Mouse (Mus musculus) lung, embryonic 16.5 days (tissue): ENCODE measurements around the gene Ankrd50. TPM values are rescaled to one million over a fixed set of nuclear protein-coding genes. Genes with fewer than 3 reads are reported as not detected.

ENCODE experiments used
- ATAC-seq: fragments of 200-750 bp; cut with Nextera tagmentation; 2 replicates; pipeline ENCODE4 v1.8.0; 2017; ENCODE audit warnings: low read depth, mild to moderate bottlenecking, moderate library complexity
- H3K27ac ChIP-seq: fragments of 300-500 bp; sonication (generic); 2 replicates; pipeline ENCODE4 v1.5.1; 2014; ENCODE audit warnings: mild to moderate bottlenecking, control low read depth, low read length
- H3K27me3 ChIP-seq: fragments of 300-500 bp; sonication (generic); 2 replicates; pipeline ENCODE4 v1.6.1; 2014; ENCODE audit warnings: low read depth, low read length, mixed read lengths; ENCODE audit not compliant: control insufficient read depth, insufficient read depth
- H3K36me3 ChIP-seq: fragments of 300-500 bp; sonication (generic); 2 replicates; pipeline ENCODE4 v1.6.1; 2014; ENCODE audit warnings: low read length; ENCODE audit not compliant: control insufficient read depth, insufficient read depth
- H3K4me1 ChIP-seq: fragments of 300-500 bp; sonication (generic); replicated peaks from 2 replicates; pipeline ENCODE4 v1.6.1; 2014; ENCODE audit warnings: low read length, mixed read lengths; ENCODE audit not compliant: control insufficient read depth, insufficient read depth
- H3K4me2 ChIP-seq: fragments of 300-500 bp; sonication (generic); 2 replicates; pipeline ENCODE4 v1.6.1; 2014; ENCODE audit warnings: low read depth, low read length, control low read depth
- H3K4me3 ChIP-seq: fragments of 300-500 bp; sonication (generic); 2 replicates; pipeline ENCODE4 v1.5.1; 2014; ENCODE audit warnings: mild to moderate bottlenecking, low read length, control low read depth
- H3K9ac ChIP-seq: fragments of 300-500 bp; sonication (generic); 2 replicates; pipeline ENCODE4 v1.6.1; 2014; ENCODE audit warnings: low read length, control low read depth
- H3K9me3 ChIP-seq: fragments of 300-500 bp; sonication (generic); 2 replicates; pipeline ENCODE4 v1.6.1; 2016; ENCODE audit warnings: low read length; ENCODE audit not compliant: control insufficient read depth
- WGBS: fragments of 180-500 bp; shearing (Covaris S2); extraction: QIAGEN DNeasy Blood & Tissue Kit; methylation state at CpG from one replicate; pipeline ENCODE4 v1.1.7; 2014; 5-methylcytosine and 5-hydroxymethylcytosine counted together
- polyA plus RNA-seq: library from polyadenylated mRNA; unstranded; fragments of >200 nt; fragmentation: Nextera tagmentation; extraction: Ambion mirVana; gene quantifications from 2 replicates; pipeline ENCODE4 v1.2.1, GENCODE M21; 2015

The Ankrd50 gene
- polyA plus RNA-seq, 1 experiment from 2014 or later: 17.1 TPM

- H3K27ac ChIP-seq: peak overlapping the region; percentile 21
- peaks cover 14% of the 10 kb centered on the region for H3K4me1 ChIP-seq
- peak; percentile 71 for ATAC-seq
- peaks cover 2% of the 10 kb centered on the region; the same call in 1 of the 2 replicates for H3K9me3 ChIP-seq
- H3K36me3 ChIP-seq: no peaks in the 10 kb centered on the region
- WGBS: 23% methylated on average over 11 of the region's 11 CpGs
- H3K9ac ChIP-seq: no peak overlapping the region
- no peak overlapping the region for H3K4me2 ChIP-seq
- H3K4me3 ChIP-seq: no peak overlapping the region
- H3K27me3 ChIP-seq: no peaks in the 10 kb centered on the region
These were observed 50.9 kb downstream of the Ankrd50 start for GRCm38 (mm10) chr3:38433495-38434464.

DNA sequence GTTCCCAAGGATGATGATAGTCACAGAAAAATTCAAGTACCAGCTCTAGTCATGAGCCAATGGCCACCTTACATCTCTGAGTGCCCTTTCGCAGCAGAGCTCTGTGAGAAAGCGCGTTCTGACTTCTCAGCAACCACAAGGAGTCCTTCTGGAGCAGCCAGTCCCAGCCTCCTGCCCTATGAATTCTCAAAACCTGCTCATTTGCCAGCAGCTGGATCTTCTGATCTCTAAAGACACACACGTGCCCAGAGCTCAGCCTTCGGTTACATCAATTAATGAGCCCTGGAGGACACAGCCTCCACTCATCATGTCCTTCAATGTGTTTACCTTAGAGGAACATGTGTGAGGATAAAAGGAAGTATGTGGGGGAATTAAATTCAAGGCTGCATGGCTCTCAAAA is 53.2 kb downstream of the Ankrd50 start:
- Histone ChIP-seq H3K27me3 (no peaks in the 10 kb centered on the region), H3K9ac (no peak overlapping the region), H3K27ac (no peak overlapping the region), H3K4me1 (peaks cover 18% of the 10 kb centered on the region), H3K9me3 (peaks cover 2% of the 10 kb centered on the region; the same call in 1 of the 2 replicates), H3K36me3 (no peaks in the 10 kb centered on the region), H3K4me3 (no peak overlapping the region), H3K4me2 (no peak overlapping the region)
- no peak for ATAC-seq
- WGBS: 46% methylated on average over 5 of the region's 5 CpGs

- Histone ChIP-seq H3K4me3 (no peak overlapping the region), H3K9ac (no peak overlapping the region), H3K36me3 (no peaks in the 10 kb centered on the region), H3K27me3 (no peaks in the 10 kb centered on the region), H3K4me2 (no peak overlapping the region), H3K27ac (no peak overlapping the region), H3K4me1 (peaks cover 18% of the 10 kb centered on the region), H3K9me3 (peaks cover 2% of the 10 kb centered on the region; the same call in 1 of the 2 replicates)
- no peak for ATAC-seq
- WGBS: 72% methylated on average over 6 of the region's 6 CpGs
These were observed 53.6 kb downstream of the Ankrd50 start for GRCm38 (mm10) chr3:38431042-38431441.

DNA sequence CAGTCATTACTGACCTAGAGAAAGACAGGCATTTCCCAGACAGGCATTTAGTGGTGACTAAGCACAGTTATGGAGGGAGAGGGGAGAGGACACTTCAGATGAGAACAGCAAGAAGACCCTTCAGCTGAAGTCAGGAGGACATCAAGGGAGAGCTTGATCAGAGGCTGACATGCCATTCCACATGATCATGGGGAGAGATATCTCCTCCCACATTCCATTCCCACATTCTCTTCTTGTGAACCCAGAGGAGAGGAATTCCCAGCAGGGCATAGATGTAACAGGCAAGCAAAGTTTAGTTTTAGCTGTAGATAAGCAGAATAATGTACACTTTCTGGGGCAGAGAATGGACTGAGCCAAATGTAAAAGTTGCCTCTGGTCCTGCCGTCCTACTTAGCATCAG is 57.4 kb downstream of the Ankrd50 start:
- 33% methylated on average over 1 of the region's 1 CpGs for WGBS
- ATAC-seq: no peak
- no peak overlapping the region for H3K9ac ChIP-seq
- no peak overlapping the region for H3K4me2 ChIP-seq
- H3K4me3 ChIP-seq: no peak overlapping the region
- no peak overlapping the region for H3K27ac ChIP-seq
- H3K4me1 ChIP-seq: peaks cover 4% of the 10 kb centered on the region; the same call in 1 of the 2 replicates
- no peaks in the 10 kb centered on the region for H3K9me3 ChIP-seq
- H3K36me3 ChIP-seq: no peaks in the 10 kb centered on the region
- no peaks in the 10 kb centered on the region for H3K27me3 ChIP-seq

- Histone ChIP-seq H3K9me3 (no peaks in the 10 kb centered on the region), H3K4me2 (no peak overlapping the region), H3K27me3 (no peaks in the 10 kb centered on the region), H3K4me1 (peaks cover 6% of the 10 kb centered on the region; the same call in 1 of the 2 replicates), H3K27ac (no peak overlapping the region), H3K4me3 (no peak overlapping the region), H3K36me3 (no peaks in the 10 kb centered on the region), H3K9ac (no peak overlapping the region)
- no peak for ATAC-seq
- 51% methylated on average over 4 of the region's 4 CpGs for WGBS
These were observed 60.7 kb downstream of the Ankrd50 start for GRCm38 (mm10) chr3:38423966-38424365.

DNA sequence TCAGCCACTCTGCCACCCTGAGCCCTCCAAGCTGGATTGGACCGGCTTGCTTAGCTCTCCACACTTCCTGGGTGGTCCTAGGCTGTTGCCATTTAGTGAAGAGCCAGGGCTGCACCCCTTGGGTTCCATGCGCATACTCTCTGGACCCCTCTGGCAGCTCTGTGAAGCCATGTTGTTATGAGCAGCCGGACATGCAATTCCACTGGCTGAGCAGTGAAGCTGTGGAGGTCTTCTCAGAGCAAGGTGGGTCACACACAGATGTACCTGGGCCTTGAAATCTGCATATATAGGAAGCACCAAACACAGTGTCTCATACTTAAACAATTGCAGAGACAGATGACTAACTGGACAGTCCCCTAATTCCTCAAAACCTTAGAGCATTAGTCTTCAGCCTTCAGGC is 64.7 kb downstream of the Ankrd50 start:
- H3K36me3 ChIP-seq: no peaks in the 10 kb centered on the region
- ATAC-seq: no peak

GRCm38 (mm10) chr3:38415292-38415930 is 69.2 kb downstream of the Ankrd50 start:
- WGBS: 49% methylated on average over 2 of the region's 3 CpGs

More for the DNA sequence above, 64.7 kb downstream of the Ankrd50 start:
- no peaks in the 10 kb centered on the region for H3K27me3 ChIP-seq
- H3K4me1 ChIP-seq: peaks cover 7% of the 10 kb centered on the region
- no peak overlapping the region for H3K4me3 ChIP-seq
- H3K9ac ChIP-seq: no peak overlapping the region
- no peak overlapping the region for H3K27ac ChIP-seq
- no peak overlapping the region for H3K4me2 ChIP-seq
- H3K9me3 ChIP-seq: no peaks in the 10 kb centered on the region
- 76% methylated on average over 3 of the region's 3 CpGs for WGBS

More at GRCm38 (mm10) chr3:38415292-38415930, 69.2 kb downstream of the Ankrd50 start:
- H3K4me1 ChIP-seq: peaks cover 8% of the 10 kb centered on the region
- H3K27ac ChIP-seq: peak overlapping the region; percentile 59
- no peak overlapping the region for H3K4me3 ChIP-seq
- H3K9me3 ChIP-seq: no peaks in the 10 kb centered on the region
- ATAC-seq: peak; percentile 93
- no peaks in the 10 kb centered on the region for H3K36me3 ChIP-seq
- no peak overlapping the region for H3K9ac ChIP-seq
- H3K27me3 ChIP-seq: no peaks in the 10 kb centered on the region
- no peak overlapping the region for H3K4me2 ChIP-seq
